Comparison of ENCODE assay signal across 17 mouse cellular contexts in the genomic region with DNA sequence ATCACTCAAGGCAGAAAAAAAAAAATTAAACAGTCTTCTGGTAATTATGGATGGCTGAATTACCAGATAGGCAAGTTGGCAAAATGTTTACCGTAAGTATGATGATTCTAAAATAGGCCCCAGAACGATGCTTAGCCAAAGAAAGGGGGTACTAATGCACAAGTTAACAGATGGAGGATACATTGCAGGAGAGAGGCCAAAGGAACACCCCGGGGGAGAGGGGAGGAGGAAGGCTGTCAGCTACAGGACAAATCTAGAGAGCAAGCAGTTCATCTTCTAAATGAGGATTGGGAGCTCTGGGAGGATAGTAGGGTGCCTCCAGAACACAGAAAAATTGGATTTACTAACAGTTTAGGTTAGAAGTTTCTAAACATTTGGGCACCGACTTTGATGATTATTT.
DNase-seq lines count a peak whose midpoint lies in the region; ATAC-seq and TF ChIP-seq lines count a peak whose summit lies in the region.
"Had no signal": no experiment of that assay in that cellular context is flagged by ENCODE, and none has a peak within 500 bp of the region (broad histone marks: within the 10 kb centered on the region; RNA-seq: fewer than 3 reads in every experiment).

No protein-coding gene starts in this region.

- H3K4me3 ChIP-seq in cerebellum, adult 2 months (replicated peaks; ENCODE audit: insufficient read depth, low read depth, low read length): no peak overlapping the region
- H3K4me3 ChIP-seq: embryonic facial prominence, embryonic 10.5 days; forebrain, embryonic 13.5 days; hindbrain, embryonic 13.5 days had no signal

- TF ChIP-seq POLR2A in cerebellum, adult 2 months (IDR thresholded peaks at IDR 0.05; ENCODE audit: borderline replicate concordance, insufficient read depth, low read length): no peak

- DNase-seq in cerebellum, postnatal 4 days (ENCODE audit: low spot score in 2 of 2): no peak
- DNase-seq in cerebellum, adult 2 months: peak; percentile 39 to 75
- peak; percentile 56 to 83 for DNase-seq in cerebellum, postnatal 10 days
- DNase-seq in layer of hippocampus, adult 8-10 months (ENCODE audit: low spot score in 2 of 2): no peak
- no peak for DNase-seq in layer of hippocampus, adult 9-10 months (ENCODE audit: low spot score)
- DNase-seq: adrenal gland, postnatal 10 days; B cell, adult 2 months; forebrain, postnatal 0 days; gastrocnemius, postnatal 36 days; heart, postnatal 10 days; kidney, adult 11 months had no signal

- H3K4me1 ChIP-seq in cerebellum, adult 2 months (ENCODE audit: control insufficient read depth, insufficient read depth, low read length): peaks cover 9% of the 10 kb centered on the region; the same call in 1 of the 2 replicates
- H3K4me1 ChIP-seq: forebrain, embryonic 13.5 days; hindbrain, embryonic 13.5 days had no signal

- no peak for TF ChIP-seq CTCF in cerebellum, adult 2 months (IDR thresholded peaks at IDR 0.05; ENCODE audit: borderline replicate concordance, insufficient read depth, low read depth, low read length)

- H3K27me3 ChIP-seq in cerebellum, adult 2 months (ENCODE audit: control insufficient read depth, insufficient read depth, low read length): no peaks in the 10 kb centered on the region
- H3K27me3 ChIP-seq: forebrain, embryonic 13.5 days; hindbrain, embryonic 13.5 days had no signal

- no peak overlapping the region for H3K27ac ChIP-seq in cerebellum, adult 2 months (ENCODE audit: insufficient read depth, low read length)
- H3K27ac ChIP-seq: embryonic facial prominence, embryonic 10.5 days; forebrain, embryonic 13.5 days; hindbrain, embryonic 13.5 days; hindbrain, postnatal 0 days had no signal

- WGBS in cerebellum, adult 2 months: 27% methylated on average over 4 of the region's 4 CpGs

- ATAC-seq in cerebellum, adult (ENCODE audit: insufficient number of reproducible peaks, low FRiP score, low TSS enrichment): peak; percentile 54
- no peak for ATAC-seq in CD4-positive, CD25-positive, alpha-beta regulatory T cell, adult 4 months
- ATAC-seq: forebrain, embryonic 13.5 days; forebrain, postnatal 0 days; hindbrain, postnatal 0 days had no signal

Comparison
In these comparisons a context has a peak if more than half of its experiments do, and no peak if none do; other contexts are left out.
1. DNase-seq: peak in cerebellum, adult 2 months (2 of 2) and cerebellum, postnatal 10 days (2 of 2); none in cerebellum, postnatal 4 days (0 of 2), layer of hippocampus, adult 8-10 months (0 of 2) and layer of hippocampus, adult 9-10 months (single experiment).